Mouse (Mus musculus) G1E (cell line): ENCODE results near the gene Mapk1.

Source experiments
- CTCF ChIP-seq: IDR thresholded peaks from 2 replicates; pipeline ENCODE4 v1.5.1; 2012; ENCODE audit warnings: low read depth, low read length, inconsistent platforms, mixed read lengths
- TAL1 ChIP-seq: conservative IDR thresholded peaks from 2 replicates; pipeline ENCODE4 v1.6.1; 2012; ENCODE audit warnings: low read depth, low read length, inconsistent platforms, mixed read lengths

DNA sequence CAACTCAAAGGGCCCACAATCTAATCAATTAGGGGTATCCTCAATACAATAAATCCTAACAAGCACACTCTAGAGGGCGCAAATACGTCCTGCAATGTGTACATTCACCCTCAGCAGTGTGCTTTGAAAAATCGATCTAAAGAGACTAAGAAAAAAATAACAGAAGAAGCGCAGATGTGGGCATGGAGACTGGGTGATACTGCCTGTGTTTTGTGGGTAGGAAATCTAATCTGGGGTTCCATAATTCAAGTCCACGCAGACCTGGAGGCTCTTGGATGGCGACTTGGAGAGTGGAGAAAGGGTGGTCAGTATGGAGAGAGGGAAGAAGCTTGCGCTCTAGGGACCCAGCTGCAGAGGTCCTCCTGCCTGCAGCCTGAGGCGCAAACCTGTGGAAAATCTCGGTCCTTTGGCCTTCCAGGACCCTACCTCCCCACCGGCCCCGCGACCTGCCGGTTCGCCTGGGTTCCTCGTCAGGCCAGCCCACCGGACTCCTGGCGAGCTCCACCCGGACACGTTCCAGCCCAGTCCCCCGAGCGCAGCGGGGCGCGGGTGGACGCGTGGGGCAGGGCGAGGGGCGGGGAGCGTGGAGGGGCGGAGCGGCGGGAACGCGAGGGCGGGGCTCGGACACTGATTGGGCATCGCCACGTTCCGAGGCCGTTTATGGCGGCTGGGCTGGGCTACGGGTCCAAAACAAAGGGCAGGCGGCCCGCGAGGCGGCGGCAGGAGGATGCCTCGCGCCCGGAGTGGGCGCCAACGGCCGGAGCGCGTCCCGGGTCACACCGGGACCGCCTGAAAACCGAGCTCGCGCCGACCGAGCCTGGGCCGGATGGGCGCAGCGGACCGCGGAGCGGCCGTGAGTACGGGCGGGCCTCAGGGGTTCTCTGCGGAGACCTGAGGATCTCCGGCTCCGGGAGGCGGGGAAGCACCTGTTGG is 86.6 kb downstream of the Mapk1 start, which contains the start of gene Ypel1:
- TF ChIP-seq CTCF (no peak), TAL1 (no peak)
